Mouse (Mus musculus): ENCODE measurements around the gene Slamf9. TPM values are rescaled to one million over a fixed set of nuclear protein-coding genes. Genes with fewer than 3 reads are reported as not detected.

The Slamf9 gene
- polyA plus RNA-seq, 1 experiment from 2014 or later = 0.15 TPM

GRCm38 (mm10) chr1:172456001-172456677, 19.0 kb upstream of the Slamf9 start:
- no peak for ATAC-seq (ENCODE audit: low FRiP score)
- WGBS = 70% methylated on average over 7 of the region's 7 CpGs
- Histone ChIP-seq H3K4me3 (replicated peaks; ENCODE audit: low read length) (no peak overlapping the region), H3K4me2 (replicated peaks) (no peak overlapping the region), H3K4me1 (replicated peaks; ENCODE audit: control insufficient read depth, insufficient read depth, low read length) (no peaks in the 10 kb centered on the region), H3K9ac (no peak overlapping the region), H3K36me3 (replicated peaks; ENCODE audit: control insufficient read depth, insufficient read depth) (no peaks in the 10 kb centered on the region), H3K27ac (no peak overlapping the region), H3K27me3 (ENCODE audit: control insufficient read depth, insufficient read depth, low read length) (no peaks in the 10 kb centered on the region), H3K9me3 (ENCODE audit: control insufficient read depth, low read length) (no peaks in the 10 kb centered on the region)
- no peak for DNase-seq (ENCODE audit: low spot score)

- H3K27ac ChIP-seq = no peak overlapping the region
- H3K27me3 ChIP-seq (ENCODE audit: control insufficient read depth, insufficient read depth, low read length) = no peaks in the 10 kb centered on the region
- DNase-seq (ENCODE audit: low spot score) (no peak), ATAC-seq (ENCODE audit: low FRiP score) (no peak)
- 91% methylated on average over 3 of the region's 3 CpGs for WGBS
- no peaks in the 10 kb centered on the region for H3K9me3 ChIP-seq (ENCODE audit: control insufficient read depth, low read length)
- H3K36me3 ChIP-seq (replicated peaks; ENCODE audit: control insufficient read depth, insufficient read depth) = no peaks in the 10 kb centered on the region
- H3K4me1 ChIP-seq (replicated peaks; ENCODE audit: control insufficient read depth, insufficient read depth, low read length) = no peaks in the 10 kb centered on the region
- H3K4me2 ChIP-seq (replicated peaks) = no peak overlapping the region
- no peak overlapping the region for H3K4me3 ChIP-seq (replicated peaks; ENCODE audit: low read length)
- H3K9ac ChIP-seq = no peak overlapping the region
These were observed 18.0 kb upstream of the Slamf9 start for GRCm38 (mm10) chr1:172457196-172457595.

DNA sequence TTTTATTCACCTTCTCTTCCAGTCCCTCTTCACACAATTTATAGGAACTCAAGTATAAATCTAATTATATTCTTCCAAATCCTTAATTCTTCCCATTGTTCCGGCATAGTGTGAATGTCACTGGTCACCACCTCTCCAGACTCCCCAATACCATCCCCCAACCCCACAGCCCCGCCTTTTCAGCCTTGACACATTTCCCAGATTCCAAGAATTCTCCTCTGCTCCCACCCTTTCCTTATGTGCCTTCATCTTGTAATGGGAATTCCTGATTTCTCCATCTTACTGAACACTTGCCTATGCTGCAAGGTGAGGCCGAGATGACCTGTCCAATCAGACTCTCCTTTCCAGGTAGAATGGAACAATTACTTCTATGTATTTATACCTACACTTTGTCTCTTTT, 17.1 kb upstream of the Slamf9 start:
- ATAC-seq (ENCODE audit: low FRiP score) = no peak
- 88% methylated on average over 3 of the region's 3 CpGs for WGBS

GRCm38 (mm10) chr1:172461602-172462001, 13.6 kb upstream of the Slamf9 start:
- Histone ChIP-seq H3K4me2 (replicated peaks) (no peak overlapping the region), H3K9me3 (ENCODE audit: control insufficient read depth, low read length) (no peaks in the 10 kb centered on the region), H3K36me3 (replicated peaks; ENCODE audit: control insufficient read depth, insufficient read depth) (no peaks in the 10 kb centered on the region), H3K27me3 (ENCODE audit: control insufficient read depth, insufficient read depth, low read length) (no peaks in the 10 kb centered on the region), H3K9ac (no peak overlapping the region), H3K4me1 (replicated peaks; ENCODE audit: control insufficient read depth, insufficient read depth, low read length) (no peaks in the 10 kb centered on the region), H3K4me3 (replicated peaks; ENCODE audit: low read length) (no peak overlapping the region), H3K27ac (no peak overlapping the region)
- ATAC-seq (ENCODE audit: low FRiP score) (no peak), DNase-seq (ENCODE audit: low spot score) (no peak)
- WGBS = 84% methylated on average over 2 of the region's 2 CpGs

More for the DNA sequence above, 17.1 kb upstream of the Slamf9 start:
- no peak for DNase-seq (ENCODE audit: low spot score)
- Histone ChIP-seq H3K4me2 (replicated peaks) (no peak overlapping the region), H3K9ac (no peak overlapping the region), H3K9me3 (ENCODE audit: control insufficient read depth, low read length) (no peaks in the 10 kb centered on the region), H3K4me1 (replicated peaks; ENCODE audit: control insufficient read depth, insufficient read depth, low read length) (no peaks in the 10 kb centered on the region), H3K36me3 (replicated peaks; ENCODE audit: control insufficient read depth, insufficient read depth) (no peaks in the 10 kb centered on the region), H3K4me3 (replicated peaks; ENCODE audit: low read length) (no peak overlapping the region), H3K27me3 (ENCODE audit: control insufficient read depth, insufficient read depth, low read length) (no peaks in the 10 kb centered on the region), H3K27ac (no peak overlapping the region)

DNA sequence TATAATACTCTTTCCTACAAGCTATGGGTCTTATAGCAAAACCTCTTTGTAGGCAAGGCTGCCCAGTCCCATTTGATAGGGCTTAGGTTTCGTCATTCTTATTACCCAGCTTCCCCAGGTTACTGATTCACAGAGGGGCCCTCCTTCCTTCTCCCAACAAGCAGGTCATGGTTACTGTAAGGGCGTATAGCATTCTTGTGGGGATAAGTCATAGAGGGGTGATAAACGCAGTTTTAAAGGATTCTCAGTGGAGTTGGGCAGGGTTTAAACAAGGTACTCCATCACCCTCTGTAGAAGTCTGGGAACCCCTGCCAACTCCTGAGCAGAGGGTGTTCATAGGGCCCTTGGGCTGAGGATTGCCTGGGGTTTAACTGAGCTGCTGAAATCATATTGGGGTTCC, 12.6 kb upstream of the Slamf9 start:
- no peaks in the 10 kb centered on the region for H3K4me1 ChIP-seq (replicated peaks; ENCODE audit: control insufficient read depth, insufficient read depth, low read length)
- no peaks in the 10 kb centered on the region for H3K36me3 ChIP-seq (replicated peaks; ENCODE audit: control insufficient read depth, insufficient read depth)
- no peak overlapping the region for H3K27ac ChIP-seq
- H3K4me3 ChIP-seq (replicated peaks; ENCODE audit: low read length) = no peak overlapping the region
- no peak overlapping the region for H3K9ac ChIP-seq
- no peaks in the 10 kb centered on the region for H3K9me3 ChIP-seq (ENCODE audit: control insufficient read depth, low read length)
- no peak for ATAC-seq (ENCODE audit: low FRiP score)
- DNase-seq (ENCODE audit: low spot score) = no peak
- no peaks in the 10 kb centered on the region for H3K27me3 ChIP-seq (ENCODE audit: control insufficient read depth, insufficient read depth, low read length)
- no peak overlapping the region for H3K4me2 ChIP-seq (replicated peaks)
- WGBS = 90% methylated on average over 3 of the region's 3 CpGs

DNA sequence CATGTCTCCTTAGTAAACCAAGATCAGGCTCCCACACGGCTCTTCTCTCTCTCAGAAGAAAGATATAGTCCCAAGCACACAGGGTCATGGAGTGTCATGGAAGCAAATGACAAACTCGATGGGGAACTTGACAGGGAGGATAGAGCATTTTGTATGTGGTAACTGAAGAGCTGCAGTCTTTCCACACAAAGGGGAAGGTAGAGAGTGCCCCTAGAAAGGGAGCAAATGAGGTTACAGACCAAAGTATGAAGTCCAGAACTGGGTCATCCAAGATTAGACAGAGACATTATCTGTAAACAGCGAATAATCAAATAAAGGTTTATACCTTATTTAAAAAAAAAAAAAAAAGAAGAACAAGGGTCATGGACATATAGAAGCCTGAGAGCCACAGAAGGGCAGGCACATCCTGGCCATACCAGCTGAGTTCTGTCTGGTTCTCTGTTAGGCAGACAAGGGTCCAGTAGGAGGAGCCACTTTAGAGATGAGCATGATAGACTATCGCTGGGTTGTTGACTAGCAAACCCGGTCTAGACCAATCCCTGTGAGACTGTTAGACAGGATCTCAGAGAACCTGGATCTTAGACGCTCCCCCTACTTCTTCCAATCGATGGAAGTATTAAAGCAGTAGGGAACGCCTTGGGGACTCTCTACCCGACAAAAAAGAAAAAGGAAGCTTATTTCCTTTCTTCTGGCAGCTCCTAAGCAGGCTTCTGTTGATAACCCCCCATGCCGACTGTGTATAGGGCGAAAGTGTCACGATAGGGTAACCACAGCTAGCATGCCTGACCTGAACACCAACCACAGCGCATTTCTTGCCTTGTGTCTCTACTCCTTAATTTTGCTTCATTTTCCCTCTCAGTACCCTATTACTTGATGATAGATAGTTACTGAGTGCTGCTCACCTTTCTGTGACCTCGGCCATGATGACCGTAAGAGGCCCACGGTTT, 11.5 kb upstream of the Slamf9 start:
- no peak overlapping the region for H3K9ac ChIP-seq
- no peaks in the 10 kb centered on the region for H3K9me3 ChIP-seq (ENCODE audit: control insufficient read depth, low read length)
- H3K4me1 ChIP-seq (replicated peaks; ENCODE audit: control insufficient read depth, insufficient read depth, low read length) = no peaks in the 10 kb centered on the region
- H3K4me3 ChIP-seq (replicated peaks; ENCODE audit: low read length) = no peak overlapping the region
- no peaks in the 10 kb centered on the region for H3K36me3 ChIP-seq (replicated peaks; ENCODE audit: control insufficient read depth, insufficient read depth)
- no peak for ATAC-seq (ENCODE audit: low FRiP score)
- no peak overlapping the region for H3K4me2 ChIP-seq (replicated peaks)
- WGBS = 89% methylated on average over 16 of the region's 16 CpGs
- H3K27ac ChIP-seq = no peak overlapping the region
- no peaks in the 10 kb centered on the region for H3K27me3 ChIP-seq (ENCODE audit: control insufficient read depth, insufficient read depth, low read length)
- no peak for DNase-seq (ENCODE audit: low spot score)

- Histone ChIP-seq H3K4me2 (replicated peaks) (no peak overlapping the region), H3K36me3 (replicated peaks; ENCODE audit: control insufficient read depth, insufficient read depth) (no peaks in the 10 kb centered on the region), H3K4me1 (replicated peaks; ENCODE audit: control insufficient read depth, insufficient read depth, low read length) (no peaks in the 10 kb centered on the region), H3K27me3 (ENCODE audit: control insufficient read depth, insufficient read depth, low read length) (no peaks in the 10 kb centered on the region), H3K4me3 (replicated peaks; ENCODE audit: low read length) (no peak overlapping the region), H3K27ac (no peak overlapping the region), H3K9me3 (ENCODE audit: control insufficient read depth, low read length) (no peaks in the 10 kb centered on the region), H3K9ac (no peak overlapping the region)
- WGBS = 72% methylated on average over 11 of the region's 11 CpGs
- no peak for ATAC-seq (ENCODE audit: low FRiP score)
- no peak for DNase-seq (ENCODE audit: low spot score)
These were observed 6.8 kb upstream of the Slamf9 start for GRCm38 (mm10) chr1:172468301-172468877.

DNA sequence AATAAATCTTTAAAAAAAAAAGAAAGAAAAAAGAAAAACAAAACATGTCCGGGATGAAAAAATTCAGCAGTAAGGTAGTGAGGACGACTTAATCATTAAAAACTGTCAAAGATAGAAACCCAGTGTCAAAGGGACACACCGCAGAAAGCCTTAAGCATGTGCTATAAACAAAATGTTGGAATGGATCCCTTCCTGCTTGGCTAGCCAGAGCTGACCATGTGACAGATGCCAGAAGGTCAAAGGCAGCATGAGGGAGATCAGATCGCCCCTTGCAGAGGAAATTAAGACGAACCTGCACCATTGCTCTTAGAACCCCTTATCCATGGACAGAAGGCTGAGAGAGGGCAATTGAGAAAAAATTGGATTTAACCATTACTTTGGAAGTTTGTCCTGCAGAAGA, 5.8 kb upstream of the Slamf9 start:
- no peak for DNase-seq (ENCODE audit: low spot score)
- WGBS = 84% methylated on average over 5 of the region's 5 CpGs
- H3K27ac ChIP-seq = no peak overlapping the region
- no peak overlapping the region for H3K4me2 ChIP-seq (replicated peaks)
- H3K9me3 ChIP-seq (ENCODE audit: control insufficient read depth, low read length) = no peaks in the 10 kb centered on the region
- no peak overlapping the region for H3K4me3 ChIP-seq (replicated peaks; ENCODE audit: low read length)
- no peaks in the 10 kb centered on the region for H3K36me3 ChIP-seq (replicated peaks; ENCODE audit: control insufficient read depth, insufficient read depth)
- H3K9ac ChIP-seq = no peak overlapping the region
- no peaks in the 10 kb centered on the region for H3K27me3 ChIP-seq (ENCODE audit: control insufficient read depth, insufficient read depth, low read length)
- no peaks in the 10 kb centered on the region for H3K4me1 ChIP-seq (replicated peaks; ENCODE audit: control insufficient read depth, insufficient read depth, low read length)
- ATAC-seq (ENCODE audit: low FRiP score) = no peak

- ATAC-seq (ENCODE audit: low FRiP score) (no peak), DNase-seq (ENCODE audit: low spot score) (no peak)
- no peak overlapping the region for H3K4me2 ChIP-seq (replicated peaks)
- H3K4me3 ChIP-seq (replicated peaks; ENCODE audit: low read length) = no peak overlapping the region
- 63% methylated on average over 8 of the region's 8 CpGs for WGBS
- H3K27ac ChIP-seq = no peak overlapping the region
- H3K4me1 ChIP-seq (replicated peaks; ENCODE audit: control insufficient read depth, insufficient read depth, low read length) = no peaks in the 10 kb centered on the region
- H3K9me3 ChIP-seq (ENCODE audit: control insufficient read depth, low read length) = no peaks in the 10 kb centered on the region
- H3K27me3 ChIP-seq (ENCODE audit: control insufficient read depth, insufficient read depth, low read length) = no peaks in the 10 kb centered on the region
- H3K9ac ChIP-seq = no peak overlapping the region
- H3K36me3 ChIP-seq (replicated peaks; ENCODE audit: control insufficient read depth, insufficient read depth) = no peaks in the 10 kb centered on the region
These were observed 5.2 kb upstream of the Slamf9 start for GRCm38 (mm10) chr1:172469810-172470448.

Measured in hindbrain, embryonic 14.5 days (tissue).